Mouse (Mus musculus) liver, embryonic 11.5 days (tissue): ENCODE measurements around the gene Lrpap1. TPM values are rescaled to one million over a fixed set of nuclear protein-coding genes. Genes with fewer than 3 reads are reported as not detected.

ENCODE experiments used
- ATAC-seq: fragments of 200-750 bp; cut with Nextera tagmentation; replicated peaks from 2 replicates; pipeline ENCODE4 v1.8.0; 2017; ENCODE audit warnings: moderate number of reproducible peaks, mild to moderate bottlenecking, moderate TSS enrichment, moderate library complexity; ENCODE audit not compliant: low FRiP score
- DNase-seq: peaks from one replicate; pipeline ENCODE4 v3.0.0-alpha.2; 2017; ENCODE audit warnings: low spot score
- H3K27ac ChIP-seq: fragments of 300-500 bp; sonication (generic); 2 replicates; pipeline ENCODE4 v1.5.1; 2014; ENCODE audit warnings: mild to moderate bottlenecking, low read depth, low read length, control low read depth
- H3K27me3 ChIP-seq: fragments of 300-500 bp; sonication (generic); replicated peaks from 2 replicates; pipeline ENCODE4 v1.6.1; 2014; ENCODE audit warnings: low read length, mixed read lengths; ENCODE audit not compliant: control insufficient read depth, insufficient read depth
- H3K36me3 ChIP-seq: fragments of 300-500 bp; sonication (generic); 2 replicates; pipeline ENCODE4 v1.6.1; 2014; ENCODE audit warnings: mild to moderate bottlenecking, low read length, moderate library complexity, mixed read lengths; ENCODE audit not compliant: control insufficient read depth, insufficient read depth
- H3K4me1 ChIP-seq: fragments of 300-500 bp; sonication (generic); replicated peaks from 2 replicates; pipeline ENCODE4 v1.6.1; 2014; ENCODE audit warnings: low read length, mixed read lengths; ENCODE audit not compliant: control insufficient read depth, insufficient read depth
- H3K4me2 ChIP-seq: fragments of 300-500 bp; sonication (generic); 2 replicates; pipeline ENCODE4 v1.6.1; 2014; ENCODE audit warnings: mild to moderate bottlenecking, control low read depth, moderate library complexity
- H3K4me3 ChIP-seq: fragments of 300-500 bp; sonication (generic); 2 replicates; pipeline ENCODE4 v1.5.1; 2014; ENCODE audit warnings: low read depth, low read length, control low read depth
- H3K9ac ChIP-seq: fragments of 300-500 bp; sonication (generic); 2 replicates; pipeline ENCODE4 v1.6.1; 2014; ENCODE audit warnings: low read depth, low read length, control low read depth
- H3K9me3 ChIP-seq: fragments of 300-500 bp; sonication (generic); 2 replicates; pipeline ENCODE4 v1.6.1; 2016; ENCODE audit warnings: low read length, inconsistent platforms, mixed read lengths; ENCODE audit not compliant: control insufficient read depth
- WGBS: fragments of 180-500 bp; shearing (Covaris S2); extraction: QIAGEN DNeasy Blood & Tissue Kit; methylation state at CpG from one replicate; pipeline ENCODE4 v1.1.7; 2014; 5-methylcytosine and 5-hydroxymethylcytosine counted together
- polyA plus RNA-seq: library from polyadenylated mRNA; unstranded; fragments of >200 nt; fragmentation: Nextera tagmentation; extraction: Ambion mirVana; gene quantifications from 2 replicates; pipeline ENCODE4 v1.2.1, GENCODE M21; 2014

Gene Lrpap1
- polyA plus RNA-seq, 1 experiment from 2014 or later = 103 TPM

GRCm38 (mm10) chr5:35084913-35085312, 20.7 kb downstream of the Lrpap1 start:
- Histone ChIP-seq H3K9me3 (no peaks in the 10 kb centered on the region), H3K4me3 (no peak overlapping the region), H3K27ac (no peak overlapping the region), H3K9ac (no peak overlapping the region), H3K4me1 (no peaks in the 10 kb centered on the region), H3K4me2 (no peak overlapping the region), H3K36me3 (no peaks in the 10 kb centered on the region), H3K27me3 (peaks cover 6% of the 10 kb centered on the region)
- 68% methylated on average over 3 of the region's 3 CpGs for WGBS
- DNase-seq (no peak), ATAC-seq (no peak)

- peaks cover 21% of the 10 kb centered on the region for H3K27me3 ChIP-seq
- no peak overlapping the region for H3K9ac ChIP-seq
- H3K4me3 ChIP-seq = no peak overlapping the region
- no peak overlapping the region for H3K4me2 ChIP-seq
- 36% methylated on average over 18 of the region's 18 CpGs for WGBS
- H3K36me3 ChIP-seq = no peaks in the 10 kb centered on the region
- DNase-seq (no peak), ATAC-seq (no peak)
- no peaks in the 10 kb centered on the region for H3K9me3 ChIP-seq
- no peaks in the 10 kb centered on the region for H3K4me1 ChIP-seq
- no peak overlapping the region for H3K27ac ChIP-seq
These were observed 26.5 kb downstream of the Lrpap1 start for GRCm38 (mm10) chr5:35079101-35079500.

- Histone ChIP-seq H3K27ac (no peak overlapping the region), H3K27me3 (peaks cover 21% of the 10 kb centered on the region), H3K4me1 (no peaks in the 10 kb centered on the region), H3K36me3 (no peaks in the 10 kb centered on the region), H3K9ac (no peak overlapping the region), H3K9me3 (no peaks in the 10 kb centered on the region), H3K4me2 (no peak overlapping the region), H3K4me3 (no peak overlapping the region)
- ATAC-seq = no peak
- WGBS = 77% methylated on average over 1 of the region's 1 CpGs
- DNase-seq = no peak
These were observed 29.2 kb downstream of the Lrpap1 start for GRCm38 (mm10) chr5:35076369-35076768.

- peaks cover 10% of the 10 kb centered on the region for H3K27me3 ChIP-seq
- H3K4me2 ChIP-seq = no peak overlapping the region
- no peaks in the 10 kb centered on the region for H3K9me3 ChIP-seq
- WGBS = 78% methylated on average over 9 of the region's 9 CpGs
- ATAC-seq (no peak), DNase-seq (no peak)
- H3K4me1 ChIP-seq = no peaks in the 10 kb centered on the region
- no peak overlapping the region for H3K4me3 ChIP-seq
- no peaks in the 10 kb centered on the region for H3K36me3 ChIP-seq
- no peak overlapping the region for H3K9ac ChIP-seq
- H3K27ac ChIP-seq = no peak overlapping the region
These were observed 31.6 kb downstream of the Lrpap1 start for GRCm38 (mm10) chr5:35073992-35074391.

GRCm38 (mm10) chr5:35073235-35073634, 32.3 kb downstream of the Lrpap1 start:
- 81% methylated on average over 11 of the region's 11 CpGs for WGBS
- Histone ChIP-seq H3K27me3 (peaks cover 3% of the 10 kb centered on the region; the same call in 1 of the 2 replicates), H3K36me3 (no peaks in the 10 kb centered on the region), H3K4me3 (no peak overlapping the region), H3K9ac (no peak overlapping the region), H3K4me2 (no peak overlapping the region), H3K9me3 (no peaks in the 10 kb centered on the region), H3K27ac (no peak overlapping the region), H3K4me1 (no peaks in the 10 kb centered on the region)
- DNase-seq = no peak
- no peak for ATAC-seq

GRCm38 (mm10) chr5:35071855-35072254, 33.7 kb downstream of the Lrpap1 start:
- DNase-seq = no peak
- no peaks in the 10 kb centered on the region for H3K9me3 ChIP-seq

GRCm38 (mm10) chr5:35070953-35071352, 34.6 kb downstream of the Lrpap1 start:
- DNase-seq (no peak), ATAC-seq (no peak)
- Histone ChIP-seq H3K9ac (no peak overlapping the region), H3K4me3 (no peak overlapping the region), H3K9me3 (no peaks in the 10 kb centered on the region), H3K36me3 (no peaks in the 10 kb centered on the region), H3K4me1 (no peaks in the 10 kb centered on the region), H3K27me3 (no peaks in the 10 kb centered on the region), H3K4me2 (no peak overlapping the region), H3K27ac (no peak overlapping the region)
- 71% methylated on average over 7 of the region's 7 CpGs for WGBS

More at GRCm38 (mm10) chr5:35071855-35072254, 33.7 kb downstream of the Lrpap1 start:
- Histone ChIP-seq H3K27me3 (no peaks in the 10 kb centered on the region), H3K36me3 (no peaks in the 10 kb centered on the region), H3K4me3 (no peak overlapping the region), H3K4me2 (no peak overlapping the region), H3K27ac (no peak overlapping the region), H3K9ac (no peak overlapping the region), H3K4me1 (no peaks in the 10 kb centered on the region)
- 81% methylated on average over 6 of the region's 6 CpGs for WGBS
- ATAC-seq = no peak

- ATAC-seq (no peak), DNase-seq (no peak)
- Histone ChIP-seq H3K9me3 (no peaks in the 10 kb centered on the region), H3K4me3 (no peak overlapping the region), H3K27ac (no peak overlapping the region), H3K4me1 (no peaks in the 10 kb centered on the region), H3K27me3 (no peaks in the 10 kb centered on the region), H3K9ac (no peak overlapping the region), H3K36me3 (no peaks in the 10 kb centered on the region), H3K4me2 (no peak overlapping the region)
- 82% methylated on average over 8 of the region's 8 CpGs for WGBS
These were observed 35.3 kb downstream of the Lrpap1 start for GRCm38 (mm10) chr5:35070314-35070713.

- no peaks in the 10 kb centered on the region for H3K36me3 ChIP-seq
- H3K27me3 ChIP-seq = no peaks in the 10 kb centered on the region
- no peak for DNase-seq
- no peak for ATAC-seq
- no peaks in the 10 kb centered on the region for H3K9me3 ChIP-seq
- no peak overlapping the region for H3K9ac ChIP-seq
- H3K4me2 ChIP-seq = no peak overlapping the region
- 77% methylated on average over 2 of the region's 2 CpGs for WGBS
- H3K4me3 ChIP-seq = no peak overlapping the region
- no peak overlapping the region for H3K27ac ChIP-seq
- no peaks in the 10 kb centered on the region for H3K4me1 ChIP-seq
These were observed 35.7 kb downstream of the Lrpap1 start for GRCm38 (mm10) chr5:35069841-35070240.
